Mouse (Mus musculus) spleen, adult 10 weeks (tissue): ENCODE measurements around the gene Dgkb. TPM values are rescaled to one million over a fixed set of nuclear protein-coding genes. Genes with fewer than 3 reads are reported as not detected.

Experiments
- polyA plus RNA-seq: library from polyadenylated mRNA; stranded (reverse); fragments of 350-450 nt; fragmentation: Illumina TruSeq; extraction: RNeasy Lipid Tissue Mini Kit (QIAGEN cat#74804); gene quantifications from one replicate; pipeline ENCODE4 v1.2.3, GENCODE M21; 2015; ENCODE audit warnings: low replicate concordance; ENCODE audit not compliant: insufficient read depth

Gene Dgkb
- polyA plus RNA-seq: 0.58 TPM

DNA sequence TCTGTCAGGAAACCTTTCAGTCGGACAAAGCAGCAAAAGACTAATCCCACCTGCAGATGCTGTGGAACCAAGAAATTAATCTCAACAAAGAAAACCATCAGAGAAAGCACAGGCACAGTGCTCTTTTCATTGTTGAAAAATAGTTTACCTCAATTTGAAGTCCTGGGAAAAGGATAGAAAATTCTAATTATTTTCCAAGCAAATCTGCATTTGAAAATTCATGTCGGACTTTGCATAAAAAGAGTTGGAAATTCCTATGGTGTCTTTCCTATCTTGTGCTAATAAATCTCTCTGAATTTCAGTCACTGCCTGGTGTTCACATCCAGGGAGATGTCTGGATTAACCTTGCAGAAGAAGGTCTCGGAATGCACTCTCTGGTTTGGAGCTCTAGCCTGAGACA is at the start of gene Dgkb:
Gene Dgkb (plus strand): TSS at position 301 of the 400 bp plus-strand sequence.

